Comparison of ENCODE assay signal across 16 mouse cellular contexts in genomic region chr7:35232796-35233455, GRCm38 (mm10). TPM values are rescaled to one million over a fixed set of nuclear protein-coding genes. Genes with fewer than 3 reads are reported as not detected.
DNase-seq lines count a peak whose midpoint lies in the region; ATAC-seq and TF ChIP-seq lines count a peak whose summit lies in the region.
"Had no signal": no experiment of that assay in that cellular context is flagged by ENCODE, and none has a peak within 500 bp of the region (broad histone marks: within the 10 kb centered on the region; RNA-seq: fewer than 3 reads in every experiment).

No protein-coding gene starts in this region.

- H3K27me3 ChIP-seq in heart, embryonic 12.5 days (replicated peaks) = no peaks in the 10 kb centered on the region
- no peaks in the 10 kb centered on the region for H3K27me3 ChIP-seq in midbrain, embryonic 15.5 days (replicated peaks)
- H3K27me3 ChIP-seq in midbrain, embryonic 11.5 days (ENCODE audit: control insufficient read depth, insufficient read depth, low read length) = no peaks in the 10 kb centered on the region
- H3K27me3 ChIP-seq in limb, embryonic 12.5 days = no peaks in the 10 kb centered on the region
- no peaks in the 10 kb centered on the region for H3K27me3 ChIP-seq in cerebellum, adult 2 months (ENCODE audit: control insufficient read depth, insufficient read depth, low read length)
- H3K27me3 ChIP-seq: forebrain, embryonic 13.5 days; liver, embryonic 15.5 days had no signal

- no peak overlapping the region for H3K4me3 ChIP-seq in heart, embryonic 12.5 days
- H3K4me3 ChIP-seq in midbrain, embryonic 15.5 days = no peak overlapping the region
- no peak overlapping the region for H3K4me3 ChIP-seq in midbrain, embryonic 11.5 days (ENCODE audit: low read depth, low read length)
- no peak overlapping the region for H3K4me3 ChIP-seq in limb, embryonic 12.5 days (replicated peaks)
- no peak overlapping the region for H3K4me3 ChIP-seq in cerebellum, adult 2 months (replicated peaks; ENCODE audit: insufficient read depth, low read depth, low read length)

- no peaks in the 10 kb centered on the region for H3K36me3 ChIP-seq in heart, embryonic 12.5 days
- H3K36me3 ChIP-seq in midbrain, embryonic 15.5 days (replicated peaks) = no peaks in the 10 kb centered on the region
- H3K36me3 ChIP-seq in midbrain, embryonic 11.5 days (ENCODE audit: control insufficient read depth, insufficient read depth, low read length) = no peaks in the 10 kb centered on the region
- no peaks in the 10 kb centered on the region for H3K36me3 ChIP-seq in limb, embryonic 12.5 days
- H3K36me3 ChIP-seq: G1E; liver, embryonic 15.5 days had no signal

- no peak for TF ChIP-seq POLR2A in cerebellum, adult 2 months (IDR thresholded peaks at IDR 0.05; ENCODE audit: borderline replicate concordance, insufficient read depth, low read length)

- no peak for ATAC-seq in heart, embryonic 12.5 days (ENCODE audit: insufficient number of reproducible peaks, low FRiP score)
- ATAC-seq in midbrain, embryonic 15.5 days (replicated peaks) = no peak
- ATAC-seq in midbrain, embryonic 11.5 days (ENCODE audit: low FRiP score) = no peak
- ATAC-seq in limb, embryonic 12.5 days (ENCODE audit: insufficient number of reproducible peaks, insufficient read depth, low FRiP score, low TSS enrichment, low read depth) = no peak
- ATAC-seq: forebrain, embryonic 13.5 days had no signal

- no peak overlapping the region for H3K27ac ChIP-seq in heart, embryonic 12.5 days (ENCODE audit: poor library complexity, severe bottlenecking)
- no peak overlapping the region for H3K27ac ChIP-seq in midbrain, embryonic 15.5 days
- no peak overlapping the region for H3K27ac ChIP-seq in midbrain, embryonic 11.5 days (ENCODE audit: low read depth, low read length)
- H3K27ac ChIP-seq in limb, embryonic 12.5 days = no peak overlapping the region
- H3K27ac ChIP-seq in cerebellum, adult 2 months (ENCODE audit: insufficient read depth, low read length) = no peak overlapping the region
- H3K27ac ChIP-seq: forebrain, embryonic 13.5 days; liver, embryonic 15.5 days had no signal

- H3K9me3 ChIP-seq in heart, embryonic 12.5 days (replicated peaks) = peaks cover 9% of the 10 kb centered on the region; the same call in 1 of the 2 replicates
- H3K9me3 ChIP-seq in midbrain, embryonic 15.5 days = no peaks in the 10 kb centered on the region
- H3K9me3 ChIP-seq in midbrain, embryonic 11.5 days (ENCODE audit: control insufficient read depth, low read length) = no peaks in the 10 kb centered on the region; the same call in 1 of the 2 replicates
- 0 out of 2 replicates have a peak, but pooled peaks cover 4% of the 10 kb centered on the region for H3K9me3 ChIP-seq in limb, embryonic 12.5 days
- H3K9me3 ChIP-seq: forebrain, embryonic 13.5 days; G1E; liver, embryonic 15.5 days had no signal

- TF ChIP-seq CTCF in cerebellum, adult 2 months (IDR thresholded peaks at IDR 0.05; ENCODE audit: borderline replicate concordance, insufficient read depth, low read depth, low read length) = no peak

- WGBS in heart, embryonic 12.5 days = 30% methylated on average over 13 of the region's 13 CpGs
- 27% methylated on average over 13 of the region's 13 CpGs for WGBS in midbrain, embryonic 15.5 days
- 27% methylated on average over 13 of the region's 13 CpGs for WGBS in midbrain, embryonic 11.5 days
- 29% methylated on average over 13 of the region's 13 CpGs for WGBS in limb, embryonic 12.5 days
- 49% methylated on average over 13 of the region's 13 CpGs for WGBS in cerebellum, adult 2 months

- H3K9ac ChIP-seq in heart, embryonic 12.5 days = no peak overlapping the region
- no peak overlapping the region for H3K9ac ChIP-seq in midbrain, embryonic 15.5 days
- no peak overlapping the region for H3K9ac ChIP-seq in midbrain, embryonic 11.5 days (ENCODE audit: low read length)
- 0 out of 2 replicates have a peak overlapping the region, but pooled peaks have one; percentile 23 for H3K9ac ChIP-seq in limb, embryonic 12.5 days (replicated peaks)
- H3K9ac ChIP-seq: liver, embryonic 15.5 days had no signal

- no peak for DNase-seq in heart, postnatal 25 days (ENCODE audit: low spot score)
- no peak for DNase-seq in midbrain, embryonic 11.5 days (ENCODE audit: low spot score, missing footprints)
- DNase-seq in embryo, embryonic 10.5 days (ENCODE audit: low spot score) = peak; percentile 67
- DNase-seq in cerebellum, adult 2 months = no peak
- DNase-seq in layer of hippocampus, adult 8-10 months (ENCODE audit: low spot score in 2 of 2) = no peak
- DNase-seq: adrenal gland, postnatal 10 days; cerebellum, postnatal 14 days; heart, postnatal 10 days; lung, postnatal 14 days had no signal

- intact Hi-C loops in heart, postnatal 25 days (cut with DNase I) = loop anchor here (5.0 to 10.0 kb wide), 2 partner anchors 116 to 178 kb away; partner anchors contain the start of genes Cebpa and Cebpg

- peaks cover 9% of the 10 kb centered on the region for H3K4me1 ChIP-seq in heart, embryonic 12.5 days (replicated peaks)
- H3K4me1 ChIP-seq in midbrain, embryonic 15.5 days = peaks cover 16% of the 10 kb centered on the region
- H3K4me1 ChIP-seq in midbrain, embryonic 11.5 days (ENCODE audit: control insufficient read depth, insufficient read depth, low read length) = no peaks in the 10 kb centered on the region
- H3K4me1 ChIP-seq in limb, embryonic 12.5 days (replicated peaks) = no peaks in the 10 kb centered on the region
- no peaks in the 10 kb centered on the region; the same call in 1 of the 2 replicates for H3K4me1 ChIP-seq in cerebellum, adult 2 months (ENCODE audit: control insufficient read depth, insufficient read depth, low read length)

- H3K4me2 ChIP-seq in heart, embryonic 12.5 days = peak overlapping the region; percentile 28; the same call in 1 of the 2 replicates
- H3K4me2 ChIP-seq in midbrain, embryonic 15.5 days = peak overlapping the region; percentile 52; the same call in 1 of the 2 replicates
- H3K4me2 ChIP-seq in midbrain, embryonic 11.5 days = no peak overlapping the region
- H3K4me2 ChIP-seq in limb, embryonic 12.5 days = no peak overlapping the region

RNA-seq across cellular contexts. Expression of gene Lrp3, which starts 17.6 kb away (rescaled TPM):
- polyA plus RNA-seq in heart, embryonic 12.5 days (2016; fragmentation: Nextera tagmentation; extraction: Ambion mirVana) = 1.6 and 1.7 TPM in 2 replicates
- 1 to 10 TPM; 7.7 to 8.8 TPM for total RNA-seq in heart, postnatal 25 days (2021)
- polyA plus RNA-seq in midbrain, embryonic 15.5 days (2015; fragmentation: Nextera tagmentation; extraction: Ambion mirVana) = 31.6 and 32.2 TPM in 2 replicates
- polyA plus RNA-seq in midbrain, embryonic 11.5 days (2014; fragmentation: Nextera tagmentation; extraction: Ambion mirVana) = 15.2 and 17.3 TPM in 2 replicates
- polyA plus RNA-seq in limb, embryonic 12.5 days (2016; fragmentation: Nextera tagmentation; extraction: Ambion mirVana) = 8.1 and 9.1 TPM in 2 replicates
- polyA plus RNA-seq in cerebellum, adult 2 months (2012; rRNA removed) = 62.9 and 64.7 TPM in 2 replicates
- 10 to 100 TPM; 69.0 to 77.4 (median 72.4) TPM for total RNA-seq in layer of hippocampus, adult 8-10 months (2022)
- total RNA-seq: granulocyte monocyte progenitor cell, adult 5-6 weeks had no signal
- polyA plus RNA-seq: G1E had no signal

RNA-seq across cellular contexts. Expression of gene Slc7a10, which starts 46.7 kb away (rescaled TPM):
- polyA plus RNA-seq in heart, embryonic 12.5 days (2016; fragmentation: Nextera tagmentation; extraction: Ambion mirVana) = 1.1 and 1.3 TPM in 2 replicates
- total RNA-seq in heart, postnatal 25 days (2021) = under 1 TPM; 0.26 to 0.78 TPM
- polyA plus RNA-seq in midbrain, embryonic 15.5 days (2015; fragmentation: Nextera tagmentation; extraction: Ambion mirVana) = 9.7 and 12.2 TPM in 2 replicates
- polyA plus RNA-seq in midbrain, embryonic 11.5 days (2014; fragmentation: Nextera tagmentation; extraction: Ambion mirVana) = 0.31 and 0.66 TPM in 2 replicates
- polyA plus RNA-seq in limb, embryonic 12.5 days (2016; fragmentation: Nextera tagmentation; extraction: Ambion mirVana) = 0.38 and 0.64 TPM in 2 replicates
- 91.3 and 100 TPM in 2 replicates for polyA plus RNA-seq in cerebellum, adult 2 months (2012; rRNA removed)
- total RNA-seq in layer of hippocampus, adult 8-10 months (2022) = 10 to 100 TPM; 34.9 to 45.2 (median 40.4) TPM
- total RNA-seq: granulocyte monocyte progenitor cell, adult 5-6 weeks had no signal
- polyA plus RNA-seq: G1E had no signal

Comparison
In these comparisons a context has a peak if more than half of its experiments do, and no peak if none do; other contexts are left out.
1. H3K4me2 ChIP-seq: peak in heart, embryonic 12.5 days (single experiment) and midbrain, embryonic 15.5 days (single experiment); none in midbrain, embryonic 11.5 days (single experiment) and limb, embryonic 12.5 days (single experiment).